Mouse (Mus musculus): Measurements from ENCODE around the gene Slc12a4.

Gene Slc12a4

DNA sequence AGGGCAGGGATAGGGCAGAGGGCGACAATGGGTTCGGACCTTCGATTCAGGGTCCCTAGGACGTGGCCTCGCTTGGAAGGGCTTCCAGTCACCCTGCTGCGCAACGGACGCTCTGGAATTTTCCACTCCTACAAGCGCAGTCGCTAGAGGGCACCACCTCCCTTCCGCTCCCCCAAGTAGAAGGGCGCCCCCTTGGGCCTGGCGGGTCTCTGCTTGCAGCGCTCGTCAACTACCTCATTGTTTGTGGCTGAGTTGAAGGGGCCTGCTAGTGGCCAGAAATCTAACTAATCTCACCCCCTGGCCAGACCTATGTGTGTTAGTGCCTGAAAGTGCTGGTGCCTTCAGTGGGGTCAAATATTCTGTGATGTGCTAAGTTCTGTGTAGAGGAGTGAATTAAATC is 13.4 kb upstream of the Slc12a4 start, which contains the start of gene Dpep3:
Gene Dpep3, minus strand, starts transcription at position 105 of the 400 bp plus-strand sequence.
- TF ChIP-seq GATA4 (IDR thresholded peaks at IDR 0.05; ENCODE audit: insufficient replicate concordance, low read length), result no peak

DNA sequence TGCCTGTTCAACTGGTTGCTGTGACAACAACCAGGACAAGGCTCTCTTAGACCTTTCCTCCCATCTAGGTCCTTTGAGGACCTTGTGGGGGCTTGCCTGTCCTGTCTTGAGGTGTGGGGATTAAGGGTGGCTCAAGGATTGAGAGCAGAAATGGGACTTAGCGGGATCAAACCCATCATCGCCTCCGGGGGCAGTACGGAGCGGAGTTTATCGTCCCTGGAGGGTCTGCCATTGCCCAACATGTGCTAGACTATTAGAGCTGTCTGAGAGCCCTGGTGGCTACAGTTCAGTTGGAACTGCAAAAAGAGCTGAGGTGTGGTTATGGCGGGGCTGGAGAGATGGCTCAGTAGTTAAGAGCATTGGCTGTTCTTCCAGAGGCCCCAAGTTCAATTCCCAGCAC is 9.5 kb upstream of the Slc12a4 start:
- TF ChIP-seq GATA4 (IDR thresholded peaks at IDR 0.05; ENCODE audit: insufficient replicate concordance, low read length), result no peak

DNA sequence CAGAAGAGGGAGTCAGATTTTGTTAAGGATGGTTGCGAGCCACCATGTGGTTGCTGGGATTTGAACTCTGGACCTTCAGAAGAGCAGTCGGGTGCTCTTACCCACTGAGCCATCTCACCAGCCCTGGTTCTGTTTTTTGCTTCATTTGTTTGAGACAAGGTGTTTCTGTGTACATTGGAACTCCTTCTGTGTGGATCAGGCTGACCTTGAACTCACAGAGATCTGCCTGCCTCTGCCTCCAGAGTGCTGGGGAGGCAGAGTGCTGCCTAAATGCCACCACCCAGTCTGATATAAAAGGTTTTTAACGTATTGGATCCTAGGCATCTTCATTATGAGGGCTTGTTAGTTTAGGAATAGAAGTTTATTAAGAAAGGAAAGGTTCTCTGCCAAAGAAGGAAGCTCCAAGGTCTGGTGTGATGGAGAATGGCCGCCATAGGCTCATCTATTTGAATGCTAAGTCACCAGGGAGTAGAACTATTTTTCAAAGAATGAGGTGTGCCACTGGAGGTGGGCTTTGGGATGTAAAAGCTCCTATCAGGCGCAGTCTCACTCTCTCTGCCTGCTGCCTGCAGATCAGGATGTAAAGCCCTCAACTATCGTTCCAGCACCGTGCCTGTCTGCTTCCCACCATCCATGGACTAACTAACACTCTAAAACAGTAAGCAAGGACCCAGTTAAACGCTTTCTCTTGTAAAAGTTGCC is 5.3 kb upstream of the Slc12a4 start:
- TF ChIP-seq GATA4 (IDR thresholded peaks at IDR 0.05; ENCODE audit: insufficient replicate concordance, low read length), result no peak

DNA sequence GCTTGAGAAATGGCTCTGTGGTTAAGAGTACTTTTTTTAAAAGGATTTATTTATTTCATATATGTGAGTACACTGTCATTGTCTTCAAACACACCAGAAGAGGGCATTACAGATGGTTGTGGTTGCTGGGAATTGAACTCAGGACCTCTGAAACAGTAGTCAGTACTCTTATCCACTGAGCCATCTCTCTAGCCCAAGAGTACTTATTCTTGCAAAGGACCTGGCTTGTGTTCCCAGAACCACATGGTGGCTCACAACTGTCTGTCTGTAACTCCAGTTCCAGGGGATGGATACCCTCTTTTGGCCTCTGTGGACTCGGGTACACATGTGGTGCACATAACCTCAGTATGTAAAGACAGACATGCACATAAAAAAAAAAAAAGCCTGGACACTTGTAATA is 3.5 kb upstream of the Slc12a4 start:
- no peak for TF ChIP-seq GATA4 (IDR thresholded peaks at IDR 0.05; ENCODE audit: insufficient replicate concordance, low read length)

DNA sequence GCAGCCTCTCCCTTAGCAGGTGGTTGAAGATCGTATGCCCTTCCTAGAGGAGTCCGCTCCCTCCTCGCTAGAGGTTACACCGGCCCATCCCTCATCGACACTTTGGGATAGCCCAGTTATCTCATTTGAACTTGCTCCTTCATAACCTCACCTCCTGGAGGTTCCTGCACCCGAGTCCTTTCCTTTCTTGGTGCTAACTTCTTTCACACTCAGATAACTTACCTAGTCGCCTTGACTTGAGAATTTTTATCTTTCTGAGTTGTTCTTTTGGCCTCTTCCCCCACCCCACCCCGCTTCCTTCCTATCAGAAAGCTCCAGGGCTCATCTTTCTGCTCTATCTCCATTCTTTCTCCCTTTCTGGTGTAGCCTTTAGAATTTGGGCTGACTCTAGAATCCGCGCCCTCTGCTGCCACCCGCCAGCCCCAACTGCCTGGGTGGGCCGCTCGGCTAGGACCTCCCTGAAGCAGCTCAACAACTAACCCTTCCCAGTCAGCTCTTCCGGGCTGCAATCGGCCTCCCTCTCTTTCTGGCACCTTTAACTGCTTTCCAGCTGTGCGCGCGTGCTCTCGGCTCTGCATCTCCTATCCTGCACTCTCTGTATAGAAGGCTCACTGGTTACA is 905 bp upstream of the Slc12a4 start:
- TF ChIP-seq GATA4 (IDR thresholded peaks at IDR 0.05; ENCODE audit: insufficient replicate concordance, low read length), result no peak

DNA sequence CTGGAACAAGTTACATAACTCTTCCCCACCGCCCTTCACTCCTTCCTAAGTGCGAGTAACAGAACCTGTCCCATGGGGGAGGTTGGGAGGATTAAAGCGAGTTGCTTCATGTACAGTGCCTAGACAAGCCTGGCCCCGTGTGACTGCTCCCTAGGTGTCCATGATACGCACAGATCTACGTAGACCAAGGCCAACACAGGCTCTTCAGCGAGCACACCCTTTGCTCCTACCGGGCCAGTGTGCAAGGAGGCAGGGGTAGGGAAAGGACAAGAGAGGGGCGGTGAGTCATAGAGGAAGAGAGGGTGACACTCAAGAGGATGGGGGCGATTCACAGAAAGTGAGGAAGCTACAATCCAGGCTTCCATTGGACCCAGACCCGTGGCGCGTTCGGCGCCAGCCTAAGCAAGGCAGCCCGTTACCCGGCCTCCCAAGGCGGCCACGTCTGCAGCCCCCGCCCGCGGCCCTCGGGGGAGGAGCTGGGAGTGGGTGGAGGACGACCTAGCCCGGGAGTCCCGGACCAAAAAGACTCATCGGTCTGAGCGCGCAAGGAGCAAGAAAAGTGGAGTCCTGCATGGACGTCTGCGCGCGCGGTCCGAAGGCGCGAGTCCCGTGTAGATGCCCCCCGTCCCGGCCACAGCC is 512 bp downstream of the Slc12a4 start:
- TF ChIP-seq GATA4 (IDR thresholded peaks at IDR 0.05; ENCODE audit: insufficient replicate concordance, low read length), result no peak

DNA sequence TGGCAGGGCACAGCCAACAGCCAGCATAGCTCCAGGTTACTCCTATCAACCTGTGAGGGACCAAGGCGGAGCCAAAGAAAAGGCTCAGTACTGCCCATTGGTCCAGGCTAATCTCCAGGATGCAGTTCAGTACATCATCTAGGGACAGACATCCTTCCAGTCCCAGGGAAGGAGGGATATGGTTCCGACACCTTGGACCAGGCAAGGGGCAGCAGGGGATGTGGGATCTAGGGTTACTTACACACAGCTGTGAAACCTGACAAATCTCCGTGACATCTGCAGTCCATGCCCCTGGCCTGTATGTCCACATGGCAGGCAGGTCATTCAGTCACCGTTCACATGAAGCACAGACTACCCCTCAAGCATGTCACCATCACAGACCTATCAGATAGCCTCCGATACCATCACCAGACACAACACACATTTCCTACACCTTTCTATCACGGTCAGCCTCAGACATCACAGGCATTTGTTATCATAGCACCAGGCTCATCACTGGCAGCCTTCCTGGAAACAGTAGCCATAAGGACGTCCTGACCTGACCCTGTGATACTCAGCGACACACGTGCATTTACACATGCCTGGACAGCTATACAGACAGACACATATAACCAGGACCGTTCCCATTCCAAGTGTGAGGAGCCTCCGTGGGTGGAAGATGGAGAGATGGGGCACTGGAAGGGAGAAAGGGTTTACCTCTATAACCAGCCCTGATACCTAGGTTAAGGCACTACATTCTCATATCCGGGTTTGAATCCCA is 1.2 kb downstream of the Slc12a4 start:
- TF ChIP-seq GATA4 (IDR thresholded peaks at IDR 0.05; ENCODE audit: insufficient replicate concordance, low read length), result peak; percentile 43; the same call in 1 of the 2 replicates

DNA sequence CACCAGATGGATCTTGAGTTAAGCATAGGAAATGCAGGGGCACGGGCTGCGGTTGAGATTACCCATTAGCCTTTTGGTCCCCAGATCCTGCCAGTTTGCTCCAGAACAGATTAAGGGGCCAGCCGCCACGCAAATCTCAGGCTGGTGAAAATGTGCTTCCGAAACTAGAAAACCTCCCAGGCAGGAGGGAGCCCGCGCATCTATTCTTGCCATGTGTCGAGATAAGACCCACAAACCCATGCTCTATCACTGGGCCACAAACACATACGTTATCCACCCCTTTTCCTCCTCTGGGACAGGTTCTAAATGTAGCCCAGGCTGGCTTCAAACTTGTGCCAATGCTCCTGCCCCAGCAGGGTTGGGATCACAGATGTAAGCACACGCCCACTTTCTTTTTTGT is 4.4 kb downstream of the Slc12a4 start:
- no peak for TF ChIP-seq GATA4 (IDR thresholded peaks at IDR 0.05; ENCODE audit: insufficient replicate concordance, low read length)

DNA sequence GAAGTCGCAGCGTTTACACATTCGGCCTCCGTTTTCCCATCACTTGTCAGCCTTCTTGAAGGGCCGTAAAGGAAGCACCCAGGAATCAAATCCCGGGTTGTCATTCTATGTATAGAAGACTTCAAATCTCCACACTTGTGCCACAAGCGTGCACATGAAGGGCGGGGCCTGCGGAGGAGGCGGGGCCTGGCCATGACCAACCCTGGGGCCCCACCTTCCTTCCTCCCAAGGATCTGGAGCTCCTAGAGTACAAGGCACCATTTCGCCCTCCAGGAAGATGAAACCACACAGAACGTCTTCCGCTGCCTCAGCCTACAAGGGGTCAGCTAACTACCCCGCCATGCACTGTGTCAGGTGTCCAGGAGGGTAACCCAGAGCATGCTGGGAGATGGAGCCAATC is 4.8 kb downstream of the Slc12a4 start:
- TF ChIP-seq GATA4 (IDR thresholded peaks at IDR 0.05; ENCODE audit: insufficient replicate concordance, low read length), result no peak

DNA sequence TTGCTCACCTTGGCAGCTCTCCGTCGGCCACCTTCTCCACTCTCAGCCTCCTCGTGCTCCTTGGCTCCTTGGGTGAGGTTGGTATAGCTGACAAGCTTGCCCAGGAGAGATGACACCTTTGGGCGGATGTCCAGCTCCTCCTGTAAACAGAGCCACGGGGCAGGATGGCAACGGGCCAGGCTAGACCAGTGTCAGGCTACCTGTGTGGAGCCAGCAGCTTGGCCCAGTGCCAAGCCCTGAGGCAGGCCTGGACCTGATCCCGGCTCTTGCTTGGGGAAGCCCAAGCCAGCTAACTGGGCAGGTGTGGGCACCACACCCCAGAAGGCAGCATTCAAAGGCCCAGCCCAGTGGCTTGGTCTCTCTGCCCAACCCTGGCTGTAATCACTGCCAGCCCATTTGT is 6.5 kb downstream of the Slc12a4 start:
- no peak for TF ChIP-seq GATA4 (IDR thresholded peaks at IDR 0.05; ENCODE audit: insufficient replicate concordance, low read length)

DNA sequence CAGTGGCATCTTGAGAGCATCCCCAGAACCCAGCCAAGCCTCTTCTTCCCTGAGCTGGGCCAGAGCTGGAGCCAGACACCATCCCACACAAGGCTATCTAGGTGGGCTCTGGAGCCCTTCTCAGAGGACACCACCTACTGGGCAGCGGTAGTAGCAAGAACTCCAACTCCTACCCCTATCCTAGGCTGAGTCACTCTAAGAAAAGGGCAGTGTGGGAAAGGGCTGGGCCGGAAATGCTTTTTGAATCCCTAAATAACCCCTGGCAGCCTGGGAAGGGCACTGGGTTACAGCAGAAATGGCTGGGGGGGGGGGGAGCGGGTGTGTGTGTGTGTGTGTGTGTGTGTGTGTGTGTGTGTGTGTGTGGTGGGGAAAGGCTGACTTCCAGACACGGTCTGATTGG is 8.1 kb downstream of the Slc12a4 start:
- no peak for TF ChIP-seq GATA4 (IDR thresholded peaks at IDR 0.05; ENCODE audit: insufficient replicate concordance, low read length)

DNA sequence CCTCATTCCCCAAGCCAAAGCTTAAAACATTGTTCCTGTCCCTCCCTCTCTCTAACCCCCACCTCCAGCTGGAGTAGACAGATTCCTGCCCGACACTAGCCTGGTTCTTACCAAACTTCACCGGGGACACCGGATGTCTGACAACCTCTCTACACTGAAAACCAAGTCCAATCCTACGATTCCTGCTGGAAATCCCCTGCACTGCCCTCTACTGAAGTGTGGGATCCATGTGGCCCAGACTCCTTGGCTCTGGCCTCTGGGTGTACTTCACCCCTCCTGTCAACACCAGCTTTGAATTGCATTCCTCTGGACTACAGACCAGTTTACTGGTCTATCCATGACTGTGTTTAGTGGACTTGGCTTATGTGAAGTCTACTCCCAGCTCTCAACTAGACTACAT is 9.3 kb downstream of the Slc12a4 start:
- no peak for TF ChIP-seq GATA4 (IDR thresholded peaks at IDR 0.05; ENCODE audit: insufficient replicate concordance, low read length)

DNA sequence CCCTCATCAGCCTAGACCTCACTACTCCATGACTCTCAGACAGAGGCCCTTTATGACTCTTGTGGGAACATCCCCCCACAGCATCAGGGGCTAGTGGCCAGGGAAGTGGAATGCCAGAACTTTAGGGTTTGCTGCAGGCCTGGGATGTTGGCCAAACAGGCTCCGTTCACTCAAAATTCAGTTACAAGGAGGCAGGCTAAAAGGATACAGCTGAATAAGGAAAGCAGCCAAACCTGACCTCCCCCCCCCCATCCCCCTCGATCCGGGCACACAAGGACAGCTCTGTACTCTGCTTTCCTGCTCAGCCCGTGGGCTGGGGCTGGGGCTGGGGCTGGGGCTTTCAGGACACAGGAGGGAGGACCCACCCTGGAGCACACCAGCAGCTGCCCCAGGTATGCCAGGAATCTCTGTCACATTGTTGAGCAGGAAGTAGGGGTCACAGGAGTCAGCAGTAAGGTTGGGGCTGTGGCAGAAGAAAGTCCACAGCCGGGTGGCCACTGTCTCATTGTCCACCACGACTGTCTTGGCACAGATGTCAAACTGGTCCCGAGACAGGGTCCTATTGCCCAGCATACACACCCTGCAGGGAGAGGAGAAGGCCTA is 14.7 kb downstream of the Slc12a4 start:
- no peak for TF ChIP-seq GATA4 (IDR thresholded peaks at IDR 0.05; ENCODE audit: insufficient replicate concordance, low read length)

DNA sequence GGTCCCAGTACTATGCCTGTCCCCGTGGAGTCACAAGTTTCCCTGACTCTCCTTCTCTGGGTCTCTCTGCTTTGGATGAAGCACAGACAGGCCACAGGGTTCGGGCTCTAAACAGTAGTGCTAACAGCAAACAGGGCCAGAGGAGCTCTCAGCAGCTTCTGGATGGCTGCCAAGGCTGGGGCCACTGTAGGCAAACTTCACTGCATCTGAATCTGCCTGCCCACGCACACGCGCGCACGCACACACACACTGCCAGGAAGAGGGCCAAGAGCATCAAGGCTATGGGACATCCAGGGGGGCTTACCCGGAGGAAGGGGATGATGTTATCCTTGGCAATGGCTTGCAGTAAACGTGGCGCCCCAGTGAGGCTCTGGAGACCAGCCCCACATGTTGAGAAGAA is 16.5 kb downstream of the Slc12a4 start:
- TF ChIP-seq GATA4 (IDR thresholded peaks at IDR 0.05; ENCODE audit: insufficient replicate concordance, low read length), result no peak

DNA sequence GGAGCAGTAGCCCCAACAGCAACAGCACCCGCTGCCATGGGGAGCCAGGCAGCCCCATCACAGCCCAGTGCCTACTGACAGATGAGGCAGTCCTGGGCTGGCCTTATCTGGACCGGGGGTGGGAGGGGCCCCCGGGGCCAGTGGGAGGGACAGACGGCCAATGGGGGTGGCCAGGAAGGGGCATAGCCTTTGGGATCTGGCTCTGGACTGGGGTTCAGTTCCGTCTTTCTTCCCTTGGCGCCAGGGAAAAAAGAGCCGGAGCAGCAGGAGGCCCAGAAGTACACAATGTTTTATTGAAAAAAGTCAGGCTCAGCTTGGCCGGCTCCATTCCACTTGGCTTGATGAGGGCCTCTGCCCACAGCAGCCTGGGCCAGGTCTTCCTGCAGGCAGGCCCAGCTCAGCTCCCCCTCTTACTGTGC is 22.6 kb downstream of the Slc12a4 start, which contains the start of gene Lcat:
Gene Lcat, minus strand, starts transcription at position 62 of the 419 bp plus-strand sequence.
- TF ChIP-seq GATA4 (IDR thresholded peaks at IDR 0.05; ENCODE audit: insufficient replicate concordance, low read length), result peak; percentile 78; the same call in 1 of the 2 replicates

All from liver, adult (tissue).